Mouse (Mus musculus): ENCODE measurements at regions not wholly inside any gene's neighbourhood (a gene's known extent, or its start where the extent isn't known, plus 50 kb on each side); places are given as distances from the start of the nearest gene placed in this dataset.

GRCm38 (mm10) chr13:83884226-83884625, 337.9 kb upstream of the Tmem161b start:
- Histone ChIP-seq H3K27ac (ENCODE audit: insufficient read depth, low read length) (no peak overlapping the region), H3K27me3 (ENCODE audit: control insufficient read depth, insufficient read depth, low read length) (no peaks in the 10 kb centered on the region), H3K4me1 (ENCODE audit: control insufficient read depth, insufficient read depth, insufficient read length) (no peaks in the 10 kb centered on the region), H3K36me3 (ENCODE audit: control insufficient read depth, insufficient read depth, low read length) (no peaks in the 10 kb centered on the region), H3K4me3 (ENCODE audit: extremely low read depth, insufficient read depth, insufficient read length) (no peak overlapping the region)
- DNase-seq (ENCODE audit: low read depth in 1 of 2, low spot score in 2 of 2) = no peak
- TF ChIP-seq CTCF (IDR thresholded peaks at IDR 0.05; ENCODE audit: extremely low read depth, insufficient read depth, insufficient read length, insufficient replicate concordance) = no peak
- no peak for TF ChIP-seq POLR2A (IDR thresholded peaks at IDR 0.05; ENCODE audit: low read depth, low read length)
- WGBS = 97% methylated on average over 4 of the region's 4 CpGs

DNA sequence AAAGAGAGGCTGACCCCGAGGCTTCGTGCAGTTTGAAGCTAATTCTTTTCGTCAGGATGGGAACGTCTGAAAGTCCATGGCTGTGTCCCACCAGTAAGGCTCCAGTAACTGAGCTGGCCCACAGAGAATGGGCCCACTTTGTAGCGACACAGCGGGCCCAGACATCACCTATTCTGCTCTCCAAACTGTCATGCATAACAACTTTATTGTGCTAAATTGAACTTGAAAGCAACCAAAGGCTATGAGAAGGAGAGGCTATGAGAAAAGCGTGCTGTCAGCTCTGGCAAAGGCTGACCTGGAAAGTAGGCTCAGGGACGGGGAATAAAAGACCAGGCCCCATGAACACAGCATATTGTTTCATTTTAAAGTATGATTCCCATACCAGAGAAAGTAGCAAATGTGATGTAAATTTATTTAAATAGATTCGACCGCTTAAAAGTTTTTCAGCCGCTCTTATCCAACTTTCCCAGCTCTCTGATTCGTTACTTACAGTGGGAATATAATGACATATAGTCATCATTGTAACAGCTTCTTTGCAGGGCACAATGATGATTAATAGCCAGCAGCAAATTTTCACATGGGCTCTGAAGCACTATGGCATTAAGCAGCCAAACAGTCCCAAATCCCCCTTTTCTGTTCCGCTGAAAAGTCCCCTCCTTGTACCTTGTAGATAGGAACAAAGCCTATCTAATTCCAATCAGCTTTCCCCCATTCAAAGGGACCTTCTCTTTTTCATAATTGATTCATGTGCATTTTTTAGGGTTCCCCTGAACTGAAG, 337.1 kb upstream of the Tmem161b start:
- no peak overlapping the region for H3K4me3 ChIP-seq (ENCODE audit: extremely low read depth, insufficient read depth, insufficient read length)
- no peak overlapping the region for H3K27ac ChIP-seq (ENCODE audit: insufficient read depth, low read length)
- H3K27me3 ChIP-seq (ENCODE audit: control insufficient read depth, insufficient read depth, low read length) = no peaks in the 10 kb centered on the region
- no peaks in the 10 kb centered on the region for H3K36me3 ChIP-seq (ENCODE audit: control insufficient read depth, insufficient read depth, low read length)
- no peaks in the 10 kb centered on the region for H3K4me1 ChIP-seq (ENCODE audit: control insufficient read depth, insufficient read depth, insufficient read length)
- 80% methylated on average over 13 of the region's 13 CpGs for WGBS
- DNase-seq (ENCODE audit: low read depth in 1 of 2, low spot score in 2 of 2) = no peak
- TF ChIP-seq CTCF (IDR thresholded peaks at IDR 0.05; ENCODE audit: extremely low read depth, insufficient read depth, insufficient read length, insufficient replicate concordance) (no peak), POLR2A (IDR thresholded peaks at IDR 0.05; ENCODE audit: low read depth, low read length) (no peak)

DNA sequence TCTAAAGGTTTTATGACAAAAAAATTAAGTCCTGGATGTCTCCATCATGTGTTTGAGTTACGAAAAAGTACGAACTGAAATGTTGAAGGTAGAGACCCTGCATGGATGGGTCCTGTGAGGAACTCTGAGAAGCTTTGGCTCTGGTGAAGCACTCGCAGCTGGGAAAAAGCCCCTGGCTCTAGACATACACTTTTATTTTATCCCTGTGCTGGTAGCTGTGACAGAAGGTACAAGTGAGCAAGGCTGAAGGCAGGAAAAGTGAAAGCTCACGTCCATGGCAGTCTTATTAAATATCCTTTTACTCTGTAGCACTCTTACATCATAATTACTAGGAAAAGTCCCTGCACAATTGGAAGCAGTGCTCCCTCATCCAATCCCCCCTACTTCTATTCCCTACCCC, 336.4 kb upstream of the Tmem161b start:
- Histone ChIP-seq H3K27ac (ENCODE audit: insufficient read depth, low read length) (no peak overlapping the region), H3K4me3 (ENCODE audit: extremely low read depth, insufficient read depth, insufficient read length) (no peak overlapping the region), H3K4me1 (ENCODE audit: control insufficient read depth, insufficient read depth, insufficient read length) (no peaks in the 10 kb centered on the region), H3K27me3 (ENCODE audit: control insufficient read depth, insufficient read depth, low read length) (no peaks in the 10 kb centered on the region), H3K36me3 (ENCODE audit: control insufficient read depth, insufficient read depth, low read length) (no peaks in the 10 kb centered on the region)
- DNase-seq (ENCODE audit: low read depth in 1 of 2, low spot score in 2 of 2) = no peak
- 80% methylated on average over 4 of the region's 4 CpGs for WGBS
- no peak for TF ChIP-seq CTCF (IDR thresholded peaks at IDR 0.05; ENCODE audit: extremely low read depth, insufficient read depth, insufficient read length, insufficient replicate concordance)

- 79% methylated on average over 2 of the region's 2 CpGs for WGBS
Measured at GRCm38 (mm10) chr13:83914697-83915096, 307.4 kb upstream of the Tmem161b start.

DNA sequence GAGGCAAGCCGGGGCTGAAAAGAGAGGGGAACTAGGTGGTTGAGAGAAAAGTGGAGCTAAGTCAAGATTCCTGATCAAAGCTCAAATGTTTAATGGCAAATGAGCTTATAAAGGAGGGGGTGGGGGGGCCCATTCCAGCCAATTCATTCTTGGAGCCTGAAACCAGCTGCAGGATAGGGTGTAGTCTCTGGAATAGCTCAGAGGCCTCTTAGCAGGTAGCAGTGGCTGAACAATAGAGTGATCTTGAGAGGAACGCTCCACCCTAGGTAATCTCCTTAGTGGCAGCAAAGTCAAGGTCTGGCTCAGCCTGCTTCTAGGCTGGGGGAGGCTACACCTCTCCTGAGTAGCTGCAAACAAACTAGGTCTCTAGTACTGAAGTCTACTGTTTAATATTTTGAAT, 289.3 kb upstream of the Tmem161b start:
- WGBS = 89% methylated on average over 2 of the region's 2 CpGs
- no peak for TF ChIP-seq POLR2A (IDR thresholded peaks at IDR 0.05; ENCODE audit: low read depth, low read length)
- no peak for TF ChIP-seq CTCF (IDR thresholded peaks at IDR 0.05; ENCODE audit: extremely low read depth, insufficient read depth, insufficient read length, insufficient replicate concordance)
- Histone ChIP-seq H3K27ac (ENCODE audit: insufficient read depth, low read length) (no peak overlapping the region), H3K4me1 (ENCODE audit: control insufficient read depth, insufficient read depth, insufficient read length) (no peaks in the 10 kb centered on the region), H3K36me3 (ENCODE audit: control insufficient read depth, insufficient read depth, low read length) (no peaks in the 10 kb centered on the region), H3K27me3 (ENCODE audit: control insufficient read depth, insufficient read depth, low read length) (no peaks in the 10 kb centered on the region), H3K4me3 (ENCODE audit: extremely low read depth, insufficient read depth, insufficient read length) (no peak overlapping the region)
- DNase-seq (ENCODE audit: low read depth in 1 of 2, low spot score in 2 of 2) = no peak

More at GRCm38 (mm10) chr13:83914697-83915096, 307.4 kb upstream of the Tmem161b start:
- Histone ChIP-seq H3K27ac (ENCODE audit: insufficient read depth, low read length) (no peak overlapping the region), H3K4me1 (ENCODE audit: control insufficient read depth, insufficient read depth, insufficient read length) (no peaks in the 10 kb centered on the region), H3K4me3 (ENCODE audit: extremely low read depth, insufficient read depth, insufficient read length) (no peak overlapping the region), H3K36me3 (ENCODE audit: control insufficient read depth, insufficient read depth, low read length) (no peaks in the 10 kb centered on the region), H3K27me3 (ENCODE audit: control insufficient read depth, insufficient read depth, low read length) (no peaks in the 10 kb centered on the region)
- no peak for DNase-seq (ENCODE audit: low read depth in 1 of 2, low spot score in 2 of 2)
- TF ChIP-seq CTCF (IDR thresholded peaks at IDR 0.05; ENCODE audit: extremely low read depth, insufficient read depth, insufficient read length, insufficient replicate concordance) (no peak), POLR2A (IDR thresholded peaks at IDR 0.05; ENCODE audit: low read depth, low read length) (no peak)

DNA sequence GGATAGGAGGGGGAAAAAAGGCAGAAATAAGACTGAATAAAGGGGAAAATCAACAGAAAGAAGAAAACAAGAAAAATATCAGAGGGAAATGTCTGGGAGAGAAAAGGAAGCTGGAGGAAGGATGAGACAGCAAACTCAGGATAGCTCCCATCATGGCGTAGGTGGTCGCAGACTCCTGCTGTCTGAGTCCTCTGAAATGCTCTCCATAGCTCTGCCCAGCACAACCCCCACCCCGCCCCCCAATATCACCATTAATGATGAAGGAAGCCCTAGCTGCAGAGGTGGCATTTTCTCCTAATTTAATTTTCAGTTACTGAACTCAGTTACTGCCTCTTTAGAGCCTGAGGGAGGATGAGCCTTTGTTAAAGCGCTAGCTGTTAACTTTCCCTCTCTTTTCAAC, 275.6 kb upstream of the Tmem161b start:
- H3K4me3 ChIP-seq (ENCODE audit: extremely low read depth, insufficient read depth, insufficient read length) = no peak overlapping the region
- WGBS = 80% methylated on average over 4 of the region's 4 CpGs
- no peaks in the 10 kb centered on the region for H3K27me3 ChIP-seq (ENCODE audit: control insufficient read depth, insufficient read depth, low read length)
- H3K4me1 ChIP-seq (ENCODE audit: control insufficient read depth, insufficient read depth, insufficient read length) = no peaks in the 10 kb centered on the region
- TF ChIP-seq POLR2A (IDR thresholded peaks at IDR 0.05; ENCODE audit: low read depth, low read length) (no peak), CTCF (IDR thresholded peaks at IDR 0.05; ENCODE audit: extremely low read depth, insufficient read depth, insufficient read length, insufficient replicate concordance) (no peak)
- no peak for DNase-seq (ENCODE audit: low read depth in 1 of 2, low spot score in 2 of 2)
- no peak overlapping the region for H3K27ac ChIP-seq (ENCODE audit: insufficient read depth, low read length)
- no peaks in the 10 kb centered on the region for H3K36me3 ChIP-seq (ENCODE audit: control insufficient read depth, insufficient read depth, low read length)

DNA sequence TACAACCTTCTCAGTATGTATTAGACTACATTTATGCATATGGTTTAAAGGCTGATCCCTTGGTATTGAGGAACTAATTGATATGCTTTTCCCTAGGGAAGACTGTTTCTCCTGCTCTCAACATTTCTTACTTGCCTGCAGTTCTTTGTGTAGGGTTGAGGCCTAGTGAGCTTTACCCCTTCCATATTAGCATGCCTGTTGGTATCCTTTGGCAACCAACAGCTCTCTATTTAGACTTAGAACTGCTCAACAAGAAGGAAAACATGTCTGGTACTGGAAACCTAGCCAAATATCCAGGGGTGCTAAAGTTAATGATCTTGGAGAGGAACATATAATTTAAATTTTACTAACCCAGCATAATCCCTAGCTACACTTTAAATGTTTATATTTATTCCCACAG, 270.9 kb upstream of the Tmem161b start:
- no peaks in the 10 kb centered on the region for H3K27me3 ChIP-seq (ENCODE audit: control insufficient read depth, insufficient read depth, low read length)
- TF ChIP-seq POLR2A (IDR thresholded peaks at IDR 0.05; ENCODE audit: low read depth, low read length) (no peak), CTCF (IDR thresholded peaks at IDR 0.05; ENCODE audit: extremely low read depth, insufficient read depth, insufficient read length, insufficient replicate concordance) (no peak)
- no peak for DNase-seq (ENCODE audit: low read depth in 1 of 2, low spot score in 2 of 2)

More for the DNA sequence above, 270.9 kb upstream of the Tmem161b start:
- Histone ChIP-seq H3K27ac (ENCODE audit: insufficient read depth, low read length) (no peak overlapping the region), H3K36me3 (ENCODE audit: control insufficient read depth, insufficient read depth, low read length) (no peaks in the 10 kb centered on the region), H3K4me3 (ENCODE audit: extremely low read depth, insufficient read depth, insufficient read length) (no peak overlapping the region), H3K4me1 (ENCODE audit: control insufficient read depth, insufficient read depth, insufficient read length) (no peaks in the 10 kb centered on the region)
